Mouse (Mus musculus): ENCODE measurements at regions not wholly inside any gene's neighbourhood (a gene's known extent, or its start where the extent isn't known, plus 50 kb on each side); places are given as distances from the start of the nearest gene placed in this dataset.

DNA sequence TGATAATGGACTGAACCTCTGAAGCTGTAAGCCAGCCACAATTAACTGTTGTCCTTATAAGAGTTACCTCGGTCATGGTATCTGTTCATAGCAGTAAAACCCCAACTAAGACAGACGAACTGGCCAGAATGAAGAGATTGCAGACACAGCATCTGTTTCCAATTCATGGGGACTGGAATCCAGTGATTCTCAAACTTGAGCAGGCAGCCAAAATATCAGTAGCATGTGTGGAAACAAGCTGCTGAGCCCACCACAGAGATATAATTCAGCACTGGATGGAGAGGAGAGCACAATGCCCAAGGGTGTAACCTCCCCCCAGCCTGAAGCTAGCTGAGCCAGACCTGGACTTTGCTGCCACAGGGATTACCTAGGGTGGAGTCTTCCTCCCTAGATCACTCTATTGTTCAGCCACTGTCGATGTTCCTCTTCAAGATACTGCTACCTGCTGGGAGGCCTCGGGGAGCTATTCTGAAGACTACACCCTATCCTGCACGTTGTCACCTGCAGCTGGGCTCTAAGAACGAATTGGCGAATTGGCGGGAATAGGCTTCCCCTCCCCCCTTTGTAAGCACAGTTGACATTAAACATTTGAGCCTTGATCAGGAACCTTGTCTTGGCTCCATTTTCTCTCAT is 259.1 kb upstream of the Pou3f3 start:
- DNase-seq (ENCODE audit: low spot score), result no peak
- WGBS, result 59% methylated on average over 8 of the region's 8 CpGs

DNA sequence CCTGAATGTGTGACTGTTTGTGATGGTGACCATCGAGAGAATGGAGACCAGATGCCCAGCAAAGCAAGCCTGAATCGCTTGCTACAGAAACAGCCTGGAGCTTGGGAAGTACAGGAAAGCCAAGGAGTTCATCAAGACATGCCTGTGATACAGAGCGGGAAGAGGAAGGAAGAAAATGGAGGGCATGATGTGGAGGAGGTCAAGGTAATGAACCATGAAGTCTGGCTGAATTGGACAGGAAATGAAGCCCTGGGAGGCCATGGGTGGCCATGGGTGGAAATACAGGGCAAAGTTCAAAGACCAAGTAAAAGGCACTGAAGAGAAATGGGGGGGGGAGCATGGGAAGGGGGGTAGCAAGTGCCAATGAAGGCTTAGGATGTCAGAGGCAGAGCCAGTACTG is 227.2 kb upstream of the Pou3f3 start:
- no peak overlapping the region for H3K27ac ChIP-seq (ENCODE audit: low read depth, low read length)
- H3K4me2 ChIP-seq (ENCODE audit: low read depth, low read length, severe bottlenecking), result no peak overlapping the region
- WGBS, result 88% methylated on average over 3 of the region's 3 CpGs
- 0 out of 2 replicates have a peak, but pooled peaks cover 3% of the 10 kb centered on the region for H3K4me1 ChIP-seq (replicated peaks; ENCODE audit: control insufficient read depth, insufficient read depth, low read length)
- H3K9me3 ChIP-seq (ENCODE audit: control insufficient read depth, low read length), result no peaks in the 10 kb centered on the region
- H3K9ac ChIP-seq (ENCODE audit: low read length), result no peak overlapping the region
- no peaks in the 10 kb centered on the region for H3K27me3 ChIP-seq (ENCODE audit: control insufficient read depth, insufficient read depth, low read length)
- no peaks in the 10 kb centered on the region for H3K36me3 ChIP-seq (ENCODE audit: control insufficient read depth, insufficient read depth, low read length)
- no peak for DNase-seq (ENCODE audit: low spot score)
- ATAC-seq (replicated peaks; ENCODE audit: low FRiP score), result no peak
- no peak overlapping the region for H3K4me3 ChIP-seq (ENCODE audit: low read depth, low read length)

More for the DNA sequence above, 259.1 kb upstream of the Pou3f3 start:
- Histone ChIP-seq H3K36me3 (ENCODE audit: control insufficient read depth, insufficient read depth, low read length) (no peaks in the 10 kb centered on the region), H3K4me1 (replicated peaks; ENCODE audit: control insufficient read depth, insufficient read depth, low read length) (no peaks in the 10 kb centered on the region), H3K27me3 (ENCODE audit: control insufficient read depth, insufficient read depth, low read length) (no peaks in the 10 kb centered on the region), H3K9me3 (ENCODE audit: control insufficient read depth, low read length) (no peaks in the 10 kb centered on the region), H3K4me2 (ENCODE audit: low read depth, low read length, severe bottlenecking) (no peak overlapping the region), H3K4me3 (ENCODE audit: low read depth, low read length) (no peak overlapping the region), H3K27ac (ENCODE audit: low read depth, low read length) (no peak overlapping the region), H3K9ac (ENCODE audit: low read length) (no peak overlapping the region)
- ATAC-seq (replicated peaks; ENCODE audit: low FRiP score), result no peak

DNA sequence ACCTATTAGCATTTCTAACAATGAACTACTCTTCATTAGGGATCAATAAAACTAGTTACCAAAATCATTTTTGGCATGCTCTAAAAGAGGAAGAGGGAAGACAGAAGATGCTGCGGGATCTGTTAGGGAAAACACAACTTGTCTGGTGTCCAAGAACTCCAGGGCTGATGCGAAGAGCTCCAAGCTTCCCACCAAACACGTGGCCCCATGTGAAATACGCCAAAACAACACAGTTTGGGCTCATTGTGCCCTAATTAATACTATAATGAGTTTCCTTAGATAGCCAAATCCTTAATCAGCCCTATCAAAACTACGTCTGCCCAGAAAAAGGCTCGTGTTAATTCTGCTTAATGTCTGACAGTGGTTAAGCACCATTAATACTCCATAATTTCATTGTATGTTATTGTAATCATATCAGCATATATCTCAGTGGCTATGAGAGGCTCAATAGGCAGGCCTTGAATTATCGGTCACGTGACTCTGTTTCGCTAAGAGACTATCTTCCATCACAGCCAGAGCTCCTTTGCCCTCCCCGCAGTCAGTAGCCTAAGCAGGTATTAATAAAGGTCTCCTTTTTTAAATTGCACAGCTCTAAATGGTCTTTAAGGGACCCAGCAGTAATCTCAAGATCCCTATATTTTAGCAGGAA is 223.6 kb upstream of the Pou3f3 start:
- no peak for DNase-seq (ENCODE audit: low spot score)

DNA sequence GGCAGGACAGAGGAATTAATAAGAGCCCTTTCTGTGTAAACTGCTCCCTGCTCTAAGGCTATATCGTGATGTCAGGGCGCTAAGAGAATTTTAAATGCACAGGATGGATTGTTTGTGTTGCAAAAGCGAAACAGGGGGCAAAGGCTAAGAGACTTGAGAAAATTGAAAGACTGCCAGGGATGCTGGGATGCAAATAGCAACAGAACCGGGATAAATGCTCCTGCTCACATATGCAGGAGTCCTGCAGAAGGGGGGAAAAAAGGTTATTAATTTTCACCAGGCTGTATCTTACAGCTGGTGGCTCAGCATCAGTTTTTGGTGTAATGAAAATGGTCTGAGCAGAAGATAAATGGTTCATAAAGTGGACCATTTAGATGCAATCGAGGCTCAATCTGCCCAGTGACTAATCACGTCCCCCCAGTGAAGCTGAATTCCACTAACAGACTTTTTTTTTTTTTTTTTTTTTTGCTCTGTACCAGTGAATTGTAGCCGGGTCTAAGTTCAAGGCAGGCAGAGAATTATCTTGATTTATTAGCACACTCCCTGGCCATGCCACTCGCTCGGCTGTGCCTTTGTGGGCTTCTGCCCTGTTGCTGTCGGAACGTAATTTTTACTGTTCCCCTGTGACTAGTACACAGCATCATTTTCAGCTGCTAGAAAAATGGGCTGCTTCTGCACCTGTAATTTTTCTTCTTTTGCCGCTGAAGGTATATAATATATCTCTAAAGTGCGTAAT is 222.9 kb upstream of the Pou3f3 start:
- H3K9ac ChIP-seq (ENCODE audit: low read length), result no peak overlapping the region
- no peaks in the 10 kb centered on the region for H3K27me3 ChIP-seq (ENCODE audit: control insufficient read depth, insufficient read depth, low read length)
- H3K36me3 ChIP-seq (ENCODE audit: control insufficient read depth, insufficient read depth, low read length), result no peaks in the 10 kb centered on the region
- H3K4me1 ChIP-seq (replicated peaks; ENCODE audit: control insufficient read depth, insufficient read depth, low read length), result 0 out of 2 replicates have a peak, but pooled peaks cover 3% of the 10 kb centered on the region
- no peak for ATAC-seq (replicated peaks; ENCODE audit: low FRiP score)
- H3K9me3 ChIP-seq (ENCODE audit: control insufficient read depth, low read length), result no peaks in the 10 kb centered on the region
- no peak for DNase-seq (ENCODE audit: low spot score)
- H3K4me2 ChIP-seq (ENCODE audit: low read depth, low read length, severe bottlenecking), result no peak overlapping the region
- H3K4me3 ChIP-seq (ENCODE audit: low read depth, low read length), result no peak overlapping the region
- peak overlapping the region; percentile 6; the same call in 1 of the 2 replicates for H3K27ac ChIP-seq (ENCODE audit: low read depth, low read length)
- 64% methylated on average over 13 of the region's 13 CpGs for WGBS

More for the DNA sequence above, 223.6 kb upstream of the Pou3f3 start:
- no peaks in the 10 kb centered on the region for H3K9me3 ChIP-seq (ENCODE audit: control insufficient read depth, low read length)
- H3K4me3 ChIP-seq (ENCODE audit: low read depth, low read length), result no peak overlapping the region
- WGBS, result 72% methylated on average over 10 of the region's 10 CpGs
- ATAC-seq (replicated peaks; ENCODE audit: low FRiP score), result no peak
- H3K36me3 ChIP-seq (ENCODE audit: control insufficient read depth, insufficient read depth, low read length), result no peaks in the 10 kb centered on the region
- H3K4me2 ChIP-seq (ENCODE audit: low read depth, low read length, severe bottlenecking), result no peak overlapping the region
- H3K27ac ChIP-seq (ENCODE audit: low read depth, low read length), result peak overlapping the region; percentile 6; the same call in 1 of the 2 replicates
- no peak overlapping the region for H3K9ac ChIP-seq (ENCODE audit: low read length)
- no peaks in the 10 kb centered on the region for H3K27me3 ChIP-seq (ENCODE audit: control insufficient read depth, insufficient read depth, low read length)
- 0 out of 2 replicates have a peak, but pooled peaks cover 3% of the 10 kb centered on the region for H3K4me1 ChIP-seq (replicated peaks; ENCODE audit: control insufficient read depth, insufficient read depth, low read length)

DNA sequence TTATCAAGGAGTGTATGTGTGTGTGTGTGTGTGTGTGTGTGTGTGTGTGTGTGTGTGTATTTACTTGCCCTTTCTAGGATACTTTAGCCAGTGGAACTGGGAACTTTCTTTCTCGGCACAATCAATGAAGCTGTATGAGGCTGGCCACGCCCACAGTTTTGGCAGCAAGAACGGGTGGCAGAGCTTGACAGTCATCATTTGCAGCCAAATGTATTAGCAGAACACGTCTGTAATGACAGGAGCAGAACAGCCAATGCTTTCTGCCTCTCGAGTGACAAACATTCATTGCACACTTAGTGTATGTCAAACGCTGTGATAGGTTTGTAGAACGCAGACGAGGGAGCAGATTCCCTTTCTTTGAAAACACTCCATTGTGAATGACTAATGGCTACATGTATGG is 221.4 kb upstream of the Pou3f3 start:
- no peak overlapping the region for H3K4me2 ChIP-seq (ENCODE audit: low read depth, low read length, severe bottlenecking)
- no peak overlapping the region for H3K27ac ChIP-seq (ENCODE audit: low read depth, low read length)
- ATAC-seq (replicated peaks; ENCODE audit: low FRiP score) (no peak), DNase-seq (ENCODE audit: low spot score) (no peak)
- H3K4me1 ChIP-seq (replicated peaks; ENCODE audit: control insufficient read depth, insufficient read depth, low read length), result 0 out of 2 replicates have a peak, but pooled peaks cover 3% of the 10 kb centered on the region
- no peak overlapping the region for H3K4me3 ChIP-seq (ENCODE audit: low read depth, low read length)
- no peaks in the 10 kb centered on the region for H3K36me3 ChIP-seq (ENCODE audit: control insufficient read depth, insufficient read depth, low read length)
- 75% methylated on average over 8 of the region's 8 CpGs for WGBS
- H3K9me3 ChIP-seq (ENCODE audit: control insufficient read depth, low read length), result no peaks in the 10 kb centered on the region
- H3K27me3 ChIP-seq (ENCODE audit: control insufficient read depth, insufficient read depth, low read length), result no peaks in the 10 kb centered on the region
- H3K9ac ChIP-seq (ENCODE audit: low read length), result no peak overlapping the region

DNA sequence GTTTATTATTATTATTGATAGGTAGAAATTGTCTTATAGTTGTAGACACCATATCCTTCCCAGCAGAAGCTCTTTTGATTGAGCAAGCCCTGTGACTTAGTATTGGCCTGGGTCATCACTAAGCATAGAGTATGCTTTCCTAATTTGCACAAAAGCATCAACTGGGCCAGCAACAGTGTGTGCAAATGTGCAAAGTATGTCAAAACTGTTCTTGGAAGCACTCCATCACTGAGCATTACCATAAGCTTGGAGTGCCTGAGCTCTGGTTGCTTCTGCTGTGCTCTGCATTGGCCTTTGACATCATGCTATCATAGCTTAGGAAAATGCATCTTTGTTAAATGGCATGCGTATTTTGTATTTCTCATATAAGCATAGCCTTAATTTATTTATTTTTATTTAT is 220.7 kb upstream of the Pou3f3 start:
- 83% methylated on average over 1 of the region's 1 CpGs for WGBS
- no peak for ATAC-seq (replicated peaks; ENCODE audit: low FRiP score)

DNA sequence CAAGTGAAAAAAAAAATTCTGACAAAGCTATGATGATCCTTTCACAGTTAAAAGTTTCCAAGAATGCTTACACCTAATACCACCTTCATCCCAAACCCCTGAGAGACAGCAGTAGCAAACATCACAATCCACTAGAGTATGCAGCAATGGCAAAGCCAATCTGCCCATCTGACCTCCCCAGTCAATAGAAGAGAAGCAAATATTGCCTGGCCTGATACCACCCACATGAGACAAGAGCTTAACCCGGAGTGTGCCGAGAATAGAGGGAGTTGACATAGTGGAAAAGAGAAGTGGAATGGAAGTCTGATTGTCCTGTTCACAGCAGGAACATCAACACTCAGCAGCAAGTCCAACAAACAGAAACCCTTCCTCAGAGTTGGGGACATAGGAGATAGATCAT is 219.9 kb upstream of the Pou3f3 start:
- no peak overlapping the region for H3K4me2 ChIP-seq (ENCODE audit: low read depth, low read length, severe bottlenecking)
- H3K27ac ChIP-seq (ENCODE audit: low read depth, low read length), result no peak overlapping the region
- no peaks in the 10 kb centered on the region for H3K27me3 ChIP-seq (ENCODE audit: control insufficient read depth, insufficient read depth, low read length)
- ATAC-seq (replicated peaks; ENCODE audit: low FRiP score), result no peak
- 0 out of 2 replicates have a peak, but pooled peaks cover 3% of the 10 kb centered on the region for H3K4me1 ChIP-seq (replicated peaks; ENCODE audit: control insufficient read depth, insufficient read depth, low read length)
- H3K4me3 ChIP-seq (ENCODE audit: low read depth, low read length), result no peak overlapping the region
- no peaks in the 10 kb centered on the region for H3K9me3 ChIP-seq (ENCODE audit: control insufficient read depth, low read length)
- 84% methylated on average over 2 of the region's 2 CpGs for WGBS
- H3K9ac ChIP-seq (ENCODE audit: low read length), result no peak overlapping the region
- no peak for DNase-seq (ENCODE audit: low spot score)
- H3K36me3 ChIP-seq (ENCODE audit: control insufficient read depth, insufficient read depth, low read length), result no peaks in the 10 kb centered on the region

More for the DNA sequence above, 220.7 kb upstream of the Pou3f3 start:
- no peak for DNase-seq (ENCODE audit: low spot score)
- no peaks in the 10 kb centered on the region for H3K36me3 ChIP-seq (ENCODE audit: control insufficient read depth, insufficient read depth, low read length)
- H3K4me1 ChIP-seq (replicated peaks; ENCODE audit: control insufficient read depth, insufficient read depth, low read length), result 0 out of 2 replicates have a peak, but pooled peaks cover 3% of the 10 kb centered on the region
- H3K27ac ChIP-seq (ENCODE audit: low read depth, low read length), result no peak overlapping the region
- H3K9ac ChIP-seq (ENCODE audit: low read length), result no peak overlapping the region
- H3K27me3 ChIP-seq (ENCODE audit: control insufficient read depth, insufficient read depth, low read length), result no peaks in the 10 kb centered on the region
- H3K4me3 ChIP-seq (ENCODE audit: low read depth, low read length), result no peak overlapping the region
- no peak overlapping the region for H3K4me2 ChIP-seq (ENCODE audit: low read depth, low read length, severe bottlenecking)
- H3K9me3 ChIP-seq (ENCODE audit: control insufficient read depth, low read length), result no peaks in the 10 kb centered on the region

DNA sequence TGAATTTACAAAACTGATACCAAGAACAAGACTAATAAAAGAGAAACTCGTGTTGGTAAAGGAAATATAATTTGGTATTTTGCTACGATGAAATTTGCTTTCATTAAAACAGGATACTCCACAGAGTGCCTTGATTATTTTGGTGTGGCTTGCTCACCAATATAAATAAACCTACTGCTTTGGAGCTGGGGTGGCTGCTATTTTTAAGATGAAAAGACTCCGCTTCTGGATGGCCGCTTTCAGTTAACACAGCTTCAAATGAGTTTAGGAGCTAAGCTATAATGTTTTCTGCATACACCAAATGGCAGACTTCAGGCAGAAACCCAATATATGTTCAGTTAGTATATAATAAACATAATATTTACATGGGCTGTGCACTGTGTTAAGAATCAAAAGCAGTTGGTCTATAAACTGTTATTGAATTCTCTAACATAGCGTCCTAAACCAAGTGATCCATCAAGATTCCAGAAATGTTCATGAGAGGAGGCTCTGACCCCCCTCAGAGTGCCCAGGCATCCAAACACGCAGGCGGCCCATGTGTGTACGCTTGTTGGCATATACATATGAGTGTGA is 215.1 kb upstream of the Pou3f3 start:
- Histone ChIP-seq H3K27ac (ENCODE audit: low read depth, low read length) (no peak overlapping the region), H3K27me3 (ENCODE audit: control insufficient read depth, insufficient read depth, low read length) (no peaks in the 10 kb centered on the region), H3K4me1 (replicated peaks; ENCODE audit: control insufficient read depth, insufficient read depth, low read length) (no peaks in the 10 kb centered on the region), H3K4me3 (ENCODE audit: low read depth, low read length) (no peak overlapping the region), H3K4me2 (ENCODE audit: low read depth, low read length, severe bottlenecking) (no peak overlapping the region), H3K9me3 (ENCODE audit: control insufficient read depth, low read length) (no peaks in the 10 kb centered on the region), H3K9ac (ENCODE audit: low read length) (no peak overlapping the region), H3K36me3 (ENCODE audit: control insufficient read depth, insufficient read depth, low read length) (no peaks in the 10 kb centered on the region)
- WGBS, result 88% methylated on average over 8 of the region's 8 CpGs
- DNase-seq (ENCODE audit: low spot score) (no peak), ATAC-seq (replicated peaks; ENCODE audit: low FRiP score) (no peak)
